Mouse (Mus musculus): ENCODE measurements at regions not wholly inside any gene's neighbourhood (a gene's known extent, or its start where the extent isn't known, plus 50 kb on each side); places are given as distances from the start of the nearest gene placed in this dataset.

GRCm38 (mm10) chr3:37858624-37859302 is 134.5 kb upstream of the Gm5148 start:
- no peak for ATAC-seq (replicated peaks; ENCODE audit: insufficient number of reproducible peaks, low FRiP score, low TSS enrichment, poor library complexity, severe bottlenecking)

- ATAC-seq (replicated peaks; ENCODE audit: insufficient number of reproducible peaks, low FRiP score, low TSS enrichment, poor library complexity, severe bottlenecking) = no peak
Observed at GRCm38 (mm10) chr3:37846191-37847003, 122.1 kb upstream of the Gm5148 start.

- ATAC-seq (replicated peaks; ENCODE audit: insufficient number of reproducible peaks, low FRiP score, low TSS enrichment, poor library complexity, severe bottlenecking) = no peak
Observed at GRCm38 (mm10) chr3:37845313-37846023, 121.2 kb upstream of the Gm5148 start.

GRCm38 (mm10) chr3:37844731-37845312 is 120.5 kb upstream of the Gm5148 start:
- ATAC-seq (replicated peaks; ENCODE audit: insufficient number of reproducible peaks, low FRiP score, low TSS enrichment, poor library complexity, severe bottlenecking) = no peak

- no peak for ATAC-seq (replicated peaks; ENCODE audit: insufficient number of reproducible peaks, low FRiP score, low TSS enrichment, poor library complexity, severe bottlenecking)
Observed at GRCm38 (mm10) chr3:37842289-37842688, 118.0 kb upstream of the Gm5148 start.

GRCm38 (mm10) chr3:37838896-37839295 is 114.6 kb upstream of the Gm5148 start:
- no peak for ATAC-seq (replicated peaks; ENCODE audit: insufficient number of reproducible peaks, low FRiP score, low TSS enrichment, poor library complexity, severe bottlenecking)

GRCm38 (mm10) chr3:37836749-37837148 is 112.5 kb upstream of the Gm5148 start:
- no peak for ATAC-seq (replicated peaks; ENCODE audit: insufficient number of reproducible peaks, low FRiP score, low TSS enrichment, poor library complexity, severe bottlenecking)

GRCm38 (mm10) chr3:37835687-37836086 is 111.4 kb upstream of the Gm5148 start:
- no peak for ATAC-seq (replicated peaks; ENCODE audit: insufficient number of reproducible peaks, low FRiP score, low TSS enrichment, poor library complexity, severe bottlenecking)

- ATAC-seq (replicated peaks; ENCODE audit: insufficient number of reproducible peaks, low FRiP score, low TSS enrichment, poor library complexity, severe bottlenecking) = no peak
Observed at GRCm38 (mm10) chr3:37835135-37835534, 110.8 kb upstream of the Gm5148 start.

- ATAC-seq (replicated peaks; ENCODE audit: insufficient number of reproducible peaks, low FRiP score, low TSS enrichment, poor library complexity, severe bottlenecking) = no peak
Observed at GRCm38 (mm10) chr3:37834626-37835025, 110.3 kb upstream of the Gm5148 start.

- no peak for ATAC-seq (replicated peaks; ENCODE audit: insufficient number of reproducible peaks, low FRiP score, low TSS enrichment, poor library complexity, severe bottlenecking)
Observed at GRCm38 (mm10) chr3:37833387-37833786, 109.1 kb upstream of the Gm5148 start.

- no peak for ATAC-seq (replicated peaks; ENCODE audit: insufficient number of reproducible peaks, low FRiP score, low TSS enrichment, poor library complexity, severe bottlenecking)
Observed at GRCm38 (mm10) chr3:37827546-37827945, 103.3 kb upstream of the Gm5148 start.

- ATAC-seq (replicated peaks; ENCODE audit: insufficient number of reproducible peaks, low FRiP score, low TSS enrichment, poor library complexity, severe bottlenecking) = no peak
Observed at GRCm38 (mm10) chr3:37825602-37826001, 101.3 kb upstream of the Gm5148 start.

- no peak for ATAC-seq (replicated peaks; ENCODE audit: insufficient number of reproducible peaks, low FRiP score, low TSS enrichment, poor library complexity, severe bottlenecking)
Observed at GRCm38 (mm10) chr3:37824681-37825080, 100.4 kb upstream of the Gm5148 start.

GRCm38 (mm10) chr3:37819503-37819902 is 95.2 kb upstream of the Gm5148 start:
- no peak for ATAC-seq (replicated peaks; ENCODE audit: insufficient number of reproducible peaks, low FRiP score, low TSS enrichment, poor library complexity, severe bottlenecking)

GRCm38 (mm10) chr3:37817434-37817805 is 93.1 kb upstream of the Gm5148 start:
- ATAC-seq (replicated peaks; ENCODE audit: insufficient number of reproducible peaks, low FRiP score, low TSS enrichment, poor library complexity, severe bottlenecking) = no peak

- ATAC-seq (replicated peaks; ENCODE audit: insufficient number of reproducible peaks, low FRiP score, low TSS enrichment, poor library complexity, severe bottlenecking) = no peak
Observed at GRCm38 (mm10) chr3:37816781-37817433, 92.6 kb upstream of the Gm5148 start.

- no peak for ATAC-seq (replicated peaks; ENCODE audit: insufficient number of reproducible peaks, low FRiP score, low TSS enrichment, poor library complexity, severe bottlenecking)
Observed at GRCm38 (mm10) chr3:37815771-37816170, 91.5 kb upstream of the Gm5148 start.

GRCm38 (mm10) chr3:37812936-37813335 is 88.6 kb upstream of the Gm5148 start:
- ATAC-seq (replicated peaks; ENCODE audit: insufficient number of reproducible peaks, low FRiP score, low TSS enrichment, poor library complexity, severe bottlenecking) = no peak

Data from monocyte, adult 5-6 weeks (primary cell).